Mouse (Mus musculus): Measurements from ENCODE around the gene Alkbh1.

GRCm38 (mm10) chr12:87385051-87385450 lies 58.8 kb downstream of the Alkbh1 start:
- TF ChIP-seq POLR2A (IDR thresholded peaks at IDR 0.05; ENCODE audit: borderline replicate concordance, extremely low read depth, low read depth, low read length) (no peak), CTCF (IDR thresholded peaks at IDR 0.05; ENCODE audit: insufficient read depth, low read length) (no peak)
